In the genomic region with DNA sequence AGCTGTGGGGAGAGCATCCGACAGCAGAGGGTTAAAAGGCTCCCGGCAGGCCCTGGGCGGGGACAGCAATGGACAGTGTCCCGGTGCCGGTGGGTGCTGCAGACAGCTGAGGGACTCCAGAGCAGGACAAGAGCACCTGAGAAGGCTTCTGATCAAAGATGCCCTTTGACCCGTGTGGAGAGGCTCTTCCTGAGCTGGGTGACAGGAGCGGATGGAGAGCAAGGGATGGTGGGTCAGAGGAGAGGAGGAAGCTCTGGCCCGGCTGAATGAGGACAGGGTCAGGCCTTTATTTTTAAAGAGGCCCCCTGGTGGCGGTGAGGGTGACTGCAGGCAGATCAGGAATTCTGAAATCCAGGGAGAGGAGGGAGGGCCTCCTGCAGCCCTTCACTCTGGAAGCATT, we compare ENCODE assay signal across 8 mouse cellular contexts. TPM values are rescaled to one million over a fixed set of nuclear protein-coding genes. Genes with fewer than 3 reads are reported as not detected.
DNase-seq lines count a peak whose midpoint lies in the region; ATAC-seq lines count a peak whose summit lies in the region.

No protein-coding gene starts in this region.

- peaks cover 31% of the 10 kb centered on the region for H3K36me3 ChIP-seq in hindbrain, embryonic 15.5 days

- ATAC-seq in hindbrain, embryonic 15.5 days (ENCODE audit: low FRiP score, low read depth): peak; percentile 66

- peaks cover 15% of the 10 kb centered on the region for H3K4me1 ChIP-seq in hindbrain, embryonic 15.5 days (replicated peaks)

- H3K27ac ChIP-seq in hindbrain, embryonic 15.5 days (replicated peaks): peak overlapping the region; percentile 46; the same call in 1 of the 2 replicates

- peak overlapping the region; percentile 27 for H3K4me3 ChIP-seq in hindbrain, embryonic 15.5 days

- 4% methylated on average over 9 of the region's 9 CpGs for WGBS in hindbrain, embryonic 15.5 days

- no peaks in the 10 kb centered on the region for H3K27me3 ChIP-seq in hindbrain, embryonic 15.5 days

- H3K4me2 ChIP-seq in hindbrain, embryonic 15.5 days: peak overlapping the region; percentile 53

- DNase-seq in R1 (ENCODE audit: low read depth, low spot score): peak; percentile 78
- DNase-seq in cerebellum, postnatal 4 days (ENCODE audit: low spot score in 2 of 2): peak; percentile 81 to 86
- DNase-seq in gastrocnemius, adult 18-20 months (ENCODE audit: low spot score): peak; percentile 88
- DNase-seq in left cerebral cortex, adult 11 months (ENCODE audit: low spot score): peak; percentile 67
- DNase-seq in lung, postnatal 36 days: peak; percentile 90
- DNase-seq in retina, postnatal 7 days (ENCODE audit: low read depth, low spot score): peak; percentile 75
- peak; percentile 73 for DNase-seq in urinary bladder, postnatal 25 days (ENCODE audit: low spot score)

- H3K9ac ChIP-seq in hindbrain, embryonic 15.5 days: peak overlapping the region; percentile 41

- no peaks in the 10 kb centered on the region for H3K9me3 ChIP-seq in hindbrain, embryonic 15.5 days

RNA-seq across cellular contexts. Expression of gene Triobp, which starts 4.9 kb away (rescaled TPM):
- 10 to 100 TPM; 38.8 to 40.7 TPM for total RNA-seq in gastrocnemius, adult 18-20 months (2021)
- 42.7 and 43.3 TPM in 2 replicates for polyA plus RNA-seq in hindbrain, embryonic 15.5 days (2015; fragmentation: Nextera tagmentation; extraction: Ambion mirVana)

RNA-seq across cellular contexts. Expression of gene Nol12, which starts 7.9 kb away (rescaled TPM):
- 10 to 100 TPM; 26.4 to 29.1 TPM for total RNA-seq in gastrocnemius, adult 18-20 months (2021)
- polyA plus RNA-seq in hindbrain, embryonic 15.5 days (2015; fragmentation: Nextera tagmentation; extraction: Ambion mirVana): 57.3 and 69.1 TPM in 2 replicates

RNA-seq across cellular contexts. Expression of gene Lgals1, which starts 16.1 kb away (rescaled TPM):
- total RNA-seq in gastrocnemius, adult 18-20 months (2021): 100 to 1,000 TPM; 229 to 364 TPM
- polyA plus RNA-seq in hindbrain, embryonic 15.5 days (2015; fragmentation: Nextera tagmentation; extraction: Ambion mirVana): 113 and 134 TPM in 2 replicates

RNA-seq across cellular contexts. Expression of gene Pdxp, which starts 28.9 kb away (rescaled TPM):
- total RNA-seq in gastrocnemius, adult 18-20 months (2021): 1 to 10 TPM; 1.3 to 1.9 TPM
- 96.1 and 110 TPM in 2 replicates for polyA plus RNA-seq in hindbrain, embryonic 15.5 days (2015; fragmentation: Nextera tagmentation; extraction: Ambion mirVana)

RNA-seq across cellular contexts. Expression of gene Sh3bp1, which starts 43.1 kb away (rescaled TPM):
- 1 to 10 TPM; 1.0 to 1.9 TPM for total RNA-seq in gastrocnemius, adult 18-20 months (2021)
- polyA plus RNA-seq in hindbrain, embryonic 15.5 days (2015; fragmentation: Nextera tagmentation; extraction: Ambion mirVana): 4.2 and 4.5 TPM in 2 replicates

Comparison
In these comparisons a context has a peak if more than half of its experiments do, and no peak if none do; other contexts are left out.
1. Peak in every context shown above with its lines: DNase-seq, ATAC-seq, H3K4me3 ChIP-seq and H3K27ac ChIP-seq.